Mouse (Mus musculus): ENCODE results near the gene Ubfd1. TPM values are rescaled to one million over a fixed set of nuclear protein-coding genes. Genes with fewer than 3 reads are reported as not detected.

Ubfd1 gene
- 46.3 and 46.9 TPM in 2 replicates for polyA plus RNA-seq (2015; fragmentation: Nextera tagmentation; extraction: Ambion mirVana)

DNA sequence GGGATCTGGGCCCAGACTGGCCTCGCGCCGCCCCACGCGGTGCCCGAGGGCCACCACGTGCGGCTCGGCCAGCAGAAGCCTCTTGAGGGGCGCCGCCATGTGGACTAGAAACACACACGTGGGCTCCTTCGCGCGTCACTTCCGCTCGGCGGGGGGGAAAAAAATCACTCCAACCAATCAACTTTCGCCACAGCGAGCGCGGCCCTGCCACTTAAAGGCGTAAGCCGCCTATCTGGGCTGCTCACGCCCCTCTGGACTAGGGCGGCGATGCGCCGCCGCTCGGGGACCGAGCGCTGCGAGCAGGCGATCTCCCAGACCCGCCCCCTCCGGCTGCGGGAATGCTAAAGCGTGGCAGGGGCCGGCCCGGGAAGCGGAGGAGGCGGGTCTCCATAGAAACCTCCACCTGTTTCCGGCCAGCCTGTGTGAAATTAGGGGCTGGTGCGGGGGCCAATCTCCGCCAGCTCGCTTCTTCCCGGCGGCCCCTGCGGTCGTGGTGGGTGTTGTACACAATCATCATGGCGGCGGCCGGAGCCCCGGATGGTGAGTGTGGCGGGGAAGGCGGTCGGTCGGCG is at the start of gene Ubfd1, which contains the start of gene Ears2:
Gene Ubfd1, plus strand, starts transcription at position 231 of the 572 bp plus-strand sequence.
Gene Ears2, minus strand, starts transcription at position 319 of the 572 bp plus-strand sequence.
- H3K27me3 ChIP-seq (replicated peaks): no peaks in the 10 kb centered on the region
- WGBS: under 1% methylated on average over 58 of the region's 60 CpGs
- H3K4me3 ChIP-seq: peak within 1 kb of the TSS; percentile 81

DNA sequence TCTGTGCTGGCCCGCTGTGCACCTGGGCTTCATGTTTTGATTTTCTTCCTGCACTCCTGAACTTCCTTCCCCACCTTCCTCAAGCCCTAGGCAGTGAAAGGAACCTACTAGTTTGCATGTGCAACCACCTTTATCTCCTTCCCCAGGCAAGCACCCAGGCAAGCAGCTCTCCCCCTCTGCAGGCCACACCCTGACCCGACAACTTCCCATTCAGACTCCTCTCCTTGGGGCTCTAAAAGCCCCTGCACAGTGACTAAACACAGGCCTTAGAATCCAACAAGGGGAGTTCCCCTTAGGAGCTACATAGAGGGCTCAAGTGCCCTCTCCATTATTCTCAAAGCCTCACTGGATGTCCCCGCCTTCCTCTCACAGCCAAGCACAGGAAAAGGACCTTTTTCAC is 48.7 kb upstream of the Ubfd1 start:
- Histone ChIP-seq H3K36me3 (peaks cover 6% of the 10 kb centered on the region), H3K27me3 (replicated peaks) (no peaks in the 10 kb centered on the region), H3K4me1 (peaks cover 58% of the 10 kb centered on the region), H3K4me3 (peak overlapping the region; percentile 87), H3K27ac (replicated peaks) (peak overlapping the region; percentile 48), H3K9me3 (no peaks in the 10 kb centered on the region), H3K9ac (peak overlapping the region; percentile 45), H3K4me2 (peak overlapping the region; percentile 93)
- ATAC-seq (ENCODE audit: extremely low read depth, insufficient number of reproducible peaks, low FRiP score, low TSS enrichment): no peak
- 49% methylated on average over 3 of the region's 3 CpGs for WGBS

More for the DNA sequence above, at the start of gene Ubfd1, which contains the start of gene Ears2:
- peak; percentile 97 for ATAC-seq (ENCODE audit: extremely low read depth, insufficient number of reproducible peaks, low FRiP score, low TSS enrichment)
- H3K36me3 ChIP-seq: peaks cover 44% of the 10 kb centered on the region
- H3K4me1 ChIP-seq: peaks cover 38% of the 10 kb centered on the region
- no peaks in the 10 kb centered on the region for H3K9me3 ChIP-seq
- peak within 1 kb of the TSS; percentile 97 for H3K27ac ChIP-seq (replicated peaks)
- H3K4me2 ChIP-seq: peak within 1 kb of the TSS; percentile 90
- H3K9ac ChIP-seq: peak within 1 kb of the TSS; percentile 94

DNA sequence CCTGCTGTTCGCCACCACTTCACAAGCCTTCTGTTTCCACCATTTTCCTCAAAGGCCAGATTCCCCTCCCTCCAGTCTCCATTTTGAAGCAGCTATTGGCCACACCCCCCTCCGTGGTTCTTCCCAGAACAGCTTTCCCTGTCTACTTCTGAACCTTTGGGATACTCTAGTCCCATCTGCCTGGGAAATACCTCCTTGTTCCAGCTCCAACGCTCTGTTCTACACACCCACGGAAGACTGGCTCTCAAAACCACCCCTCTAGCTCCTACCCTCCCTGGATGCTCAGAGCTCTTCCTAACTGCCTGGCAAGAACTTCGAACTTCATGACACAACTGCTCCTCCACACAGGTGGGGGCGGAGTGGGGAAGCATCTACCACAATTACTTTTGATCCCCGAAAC is 48.0 kb upstream of the Ubfd1 start:
- H3K4me1 ChIP-seq: peaks cover 56% of the 10 kb centered on the region

DNA sequence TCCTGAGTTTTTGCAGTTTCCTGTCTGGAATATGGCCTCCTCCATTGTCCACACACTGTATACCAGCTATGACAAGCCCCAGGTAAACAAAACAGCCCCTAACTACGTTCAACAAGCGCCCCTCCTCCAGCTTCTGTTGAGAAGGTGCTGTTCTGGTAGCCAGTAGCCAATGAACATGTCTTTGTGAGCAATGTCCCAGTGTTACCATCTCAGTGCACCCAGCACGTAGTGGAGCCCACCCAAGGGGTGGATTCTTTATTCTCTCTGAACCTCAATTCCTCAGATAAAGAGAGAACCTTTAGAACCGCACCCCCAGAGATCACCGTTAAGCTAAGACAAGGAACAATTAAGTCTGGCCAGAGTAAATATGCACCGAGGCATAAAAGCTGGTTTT is 46.7 kb upstream of the Ubfd1 start:
- Histone ChIP-seq H3K27ac (replicated peaks) (peak overlapping the region; percentile 92), H3K4me1 (peaks cover 45% of the 10 kb centered on the region), H3K9me3 (no peaks in the 10 kb centered on the region), H3K27me3 (replicated peaks) (no peaks in the 10 kb centered on the region), H3K9ac (peak overlapping the region; percentile 93), H3K4me3 (peak overlapping the region; percentile 87), H3K4me2 (peak overlapping the region; percentile 93), H3K36me3 (peaks cover 6% of the 10 kb centered on the region)
- 2% methylated on average over 6 of the region's 6 CpGs for WGBS
- ATAC-seq (ENCODE audit: extremely low read depth, insufficient number of reproducible peaks, low FRiP score, low TSS enrichment): no peak

More for the DNA sequence above, 48.0 kb upstream of the Ubfd1 start:
- H3K36me3 ChIP-seq: peaks cover 6% of the 10 kb centered on the region
- peak overlapping the region; percentile 93 for H3K4me2 ChIP-seq
- H3K27me3 ChIP-seq (replicated peaks): no peaks in the 10 kb centered on the region
- ATAC-seq (ENCODE audit: extremely low read depth, insufficient number of reproducible peaks, low FRiP score, low TSS enrichment): no peak
- H3K9ac ChIP-seq: peak overlapping the region; percentile 93
- no peak overlapping the region for H3K27ac ChIP-seq (replicated peaks)
- H3K9me3 ChIP-seq: no peaks in the 10 kb centered on the region
- WGBS: 82% methylated on average over 7 of the region's 7 CpGs
- peak overlapping the region; percentile 87 for H3K4me3 ChIP-seq

DNA sequence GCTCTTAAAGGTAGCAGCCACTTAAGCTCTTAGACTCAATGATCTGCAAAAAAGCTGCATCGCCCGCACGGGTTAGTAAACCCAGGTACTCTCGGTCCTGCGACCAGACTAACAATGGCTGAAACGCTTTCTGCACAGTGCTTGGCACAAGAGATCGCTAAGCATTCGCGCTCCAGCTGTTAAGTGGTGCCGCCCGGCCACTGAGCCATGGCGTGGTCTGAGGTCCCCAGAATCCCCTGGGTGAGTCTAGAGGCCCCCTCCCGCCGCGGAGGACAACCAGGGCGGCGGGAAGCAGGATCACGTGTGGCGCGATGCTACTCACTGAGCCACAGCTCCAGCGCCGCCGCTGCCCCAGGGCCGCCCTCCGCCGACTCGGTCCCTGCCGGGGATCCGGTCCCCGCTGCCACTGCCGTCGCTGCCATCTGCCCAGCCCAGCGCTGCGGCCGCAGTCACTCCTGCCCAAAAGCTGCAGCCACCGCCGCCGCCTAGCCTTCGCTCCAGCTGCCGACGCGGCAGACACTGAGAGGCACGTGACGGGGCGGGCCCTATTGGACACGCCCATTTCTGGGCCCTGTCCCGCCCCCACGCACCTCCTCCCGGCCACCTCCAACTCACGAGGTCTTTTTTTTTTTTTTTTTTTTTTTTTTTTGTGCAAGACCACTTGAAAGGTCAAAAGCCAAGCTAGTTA is 46.2 kb upstream of the Ubfd1 start, which contains the start of gene Gga2:
Gene Gga2, minus strand, starts transcription at position 556 of the 688 bp plus-strand sequence.
- Histone ChIP-seq H3K4me1 (peaks cover 40% of the 10 kb centered on the region), H3K27ac (replicated peaks) (peak within 1 kb of the TSS; percentile 92), H3K4me3 (peak within 1 kb of the TSS; percentile 87), H3K9me3 (no peaks in the 10 kb centered on the region), H3K36me3 (peaks cover 6% of the 10 kb centered on the region), H3K9ac (peak within 1 kb of the TSS; percentile 93), H3K4me2 (peak within 1 kb of the TSS; percentile 93), H3K27me3 (replicated peaks) (no peaks in the 10 kb centered on the region)
- under 1% methylated on average over 50 of the region's 50 CpGs for WGBS
- ATAC-seq (ENCODE audit: extremely low read depth, insufficient number of reproducible peaks, low FRiP score, low TSS enrichment): peak; percentile 89

DNA sequence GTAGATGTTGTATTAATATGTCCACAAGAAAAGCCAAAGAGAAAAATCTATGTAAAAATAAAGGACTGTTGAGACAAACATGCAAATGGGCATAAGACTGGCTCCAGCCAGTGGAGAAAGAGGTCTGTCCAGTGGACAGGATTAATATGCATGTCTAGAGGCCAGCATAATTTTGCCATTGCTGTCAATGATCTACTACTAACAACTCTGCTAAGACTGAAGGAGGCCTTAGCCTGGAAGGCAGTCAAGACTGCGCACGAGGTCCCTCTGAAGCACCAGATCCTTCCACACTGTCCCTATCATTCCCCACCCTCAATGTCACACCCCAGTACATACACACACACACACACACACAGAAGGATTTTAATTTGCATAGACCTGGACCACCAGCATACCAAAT is 44.8 kb upstream of the Ubfd1 start:
- Histone ChIP-seq H3K9me3 (no peaks in the 10 kb centered on the region), H3K4me1 (peaks cover 32% of the 10 kb centered on the region), H3K9ac (no peak overlapping the region), H3K4me3 (no peak overlapping the region), H3K27me3 (replicated peaks) (no peaks in the 10 kb centered on the region), H3K4me2 (no peak overlapping the region), H3K27ac (replicated peaks) (no peak overlapping the region), H3K36me3 (peaks cover 6% of the 10 kb centered on the region)
- no peak for ATAC-seq (ENCODE audit: extremely low read depth, insufficient number of reproducible peaks, low FRiP score, low TSS enrichment)
- WGBS: 87% methylated on average over 2 of the region's 2 CpGs

DNA sequence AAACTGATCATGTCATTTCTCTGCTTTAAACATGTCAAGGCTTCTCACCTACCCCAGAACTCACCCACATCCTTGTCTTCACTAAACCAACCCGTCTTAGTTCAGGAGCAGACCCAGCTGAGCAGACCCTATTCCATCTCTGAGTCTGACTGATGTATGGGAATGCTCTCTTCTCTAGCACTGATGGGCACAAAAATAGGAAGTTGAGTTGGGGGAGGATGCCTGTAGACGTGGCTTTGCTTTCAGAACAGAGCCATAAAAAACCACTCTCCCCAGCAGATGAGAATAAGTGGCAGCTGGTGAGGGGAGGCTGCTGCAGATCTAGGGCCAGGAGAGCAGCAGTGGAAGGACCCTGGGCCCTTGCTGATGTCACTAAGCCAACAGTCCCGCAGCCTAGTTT is 33.6 kb upstream of the Ubfd1 start:
- Histone ChIP-seq H3K9me3 (no peaks in the 10 kb centered on the region), H3K4me1 (no peaks in the 10 kb centered on the region), H3K9ac (no peak overlapping the region; the same call in 1 of the 2 replicates), H3K27me3 (replicated peaks) (no peaks in the 10 kb centered on the region), H3K4me2 (no peak overlapping the region), H3K4me3 (no peak overlapping the region), H3K36me3 (peaks cover 13% of the 10 kb centered on the region), H3K27ac (replicated peaks) (no peak overlapping the region)
- no peak for ATAC-seq (ENCODE audit: extremely low read depth, insufficient number of reproducible peaks, low FRiP score, low TSS enrichment)
- WGBS: 54% methylated on average over 3 of the region's 3 CpGs

DNA sequence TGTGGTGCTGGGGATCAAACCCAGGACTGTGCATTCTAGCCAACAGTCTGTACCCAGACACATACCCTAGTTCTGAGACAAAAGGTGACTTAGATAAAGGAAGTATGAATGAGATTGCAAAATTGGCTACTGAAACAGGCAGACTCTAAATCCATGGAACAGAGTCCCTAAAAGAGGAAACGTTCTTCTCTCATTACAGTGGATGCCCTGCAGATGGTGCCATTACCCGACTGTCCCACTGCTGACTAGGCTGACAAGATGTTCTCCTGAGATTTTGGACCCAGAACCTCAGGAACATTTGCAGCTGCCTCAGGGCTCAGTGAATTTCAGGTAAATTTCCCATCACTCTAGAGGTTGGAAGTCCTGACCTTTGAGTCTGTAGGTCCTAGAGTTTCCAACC is 32.6 kb upstream of the Ubfd1 start:
- no peak for ATAC-seq (ENCODE audit: extremely low read depth, insufficient number of reproducible peaks, low FRiP score, low TSS enrichment)
- no peak overlapping the region for H3K27ac ChIP-seq (replicated peaks)
- H3K9ac ChIP-seq: no peak overlapping the region
- H3K27me3 ChIP-seq (replicated peaks): no peaks in the 10 kb centered on the region
- 30% methylated on average over 2 of the region's 2 CpGs for WGBS
- H3K4me1 ChIP-seq: no peaks in the 10 kb centered on the region
- peaks cover 23% of the 10 kb centered on the region for H3K36me3 ChIP-seq
- H3K4me2 ChIP-seq: no peak overlapping the region
- H3K4me3 ChIP-seq: no peak overlapping the region
- H3K9me3 ChIP-seq: no peaks in the 10 kb centered on the region

DNA sequence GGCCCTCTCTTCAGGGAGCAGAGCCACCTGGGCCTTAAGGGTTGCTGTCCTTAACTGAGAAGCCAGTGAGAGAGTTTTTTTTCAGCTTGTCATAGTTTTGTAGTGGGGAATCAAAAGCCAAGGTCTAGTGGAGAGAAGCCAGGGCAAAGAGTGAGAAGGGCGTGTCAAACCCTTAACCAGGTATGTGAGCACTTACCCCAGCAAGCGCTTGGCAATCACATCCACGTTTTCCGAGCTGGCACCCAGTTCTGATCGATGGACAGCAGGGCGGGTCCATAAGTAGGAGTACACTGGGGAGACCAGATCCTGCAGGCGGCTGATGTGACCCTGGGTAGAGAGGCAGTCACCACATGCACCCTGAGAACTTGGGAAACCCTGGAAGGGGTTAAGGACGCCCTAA is 22.9 kb upstream of the Ubfd1 start:
- peaks cover 65% of the 10 kb centered on the region for H3K36me3 ChIP-seq
- peak overlapping the region; percentile 98 for H3K27ac ChIP-seq (replicated peaks)
- peak overlapping the region; percentile 63 for H3K4me2 ChIP-seq
- no peaks in the 10 kb centered on the region for H3K9me3 ChIP-seq
- 0 out of 2 replicates have a peak overlapping the region, but pooled peaks have one; percentile 13 for H3K4me3 ChIP-seq
- H3K9ac ChIP-seq: peak overlapping the region; percentile 29
- WGBS: 73% methylated on average over 8 of the region's 8 CpGs
- peaks cover 69% of the 10 kb centered on the region for H3K4me1 ChIP-seq
- no peak for ATAC-seq (ENCODE audit: extremely low read depth, insufficient number of reproducible peaks, low FRiP score, low TSS enrichment)
- H3K27me3 ChIP-seq (replicated peaks): no peaks in the 10 kb centered on the region

DNA sequence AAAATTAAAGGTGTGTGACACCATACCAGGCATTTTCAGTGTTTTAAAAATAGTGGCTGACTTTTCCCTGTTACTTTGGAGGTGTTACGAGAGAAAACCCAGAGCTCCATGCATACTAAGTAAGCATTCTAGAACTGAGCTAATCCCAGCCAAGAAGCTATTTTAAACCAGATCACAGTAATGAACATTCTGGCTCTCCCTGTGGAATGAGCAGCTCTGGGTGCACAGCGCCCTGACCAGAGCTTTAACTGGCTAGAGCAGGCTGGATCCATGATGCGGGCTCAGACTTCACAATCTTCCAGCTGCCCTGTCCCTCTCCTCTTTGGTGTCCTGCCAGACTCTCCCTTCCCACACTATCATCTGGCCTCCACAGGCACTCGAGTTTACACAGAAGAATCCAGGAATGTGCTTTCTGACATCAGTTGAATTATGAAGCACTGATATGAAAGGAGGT is 21.8 kb upstream of the Ubfd1 start:
- H3K4me2 ChIP-seq: peak overlapping the region; percentile 63
- H3K9me3 ChIP-seq: no peaks in the 10 kb centered on the region
- H3K4me1 ChIP-seq: peaks cover 72% of the 10 kb centered on the region
- peak overlapping the region; percentile 78 for H3K9ac ChIP-seq
- peaks cover 54% of the 10 kb centered on the region for H3K36me3 ChIP-seq
- peak; percentile 70; the same call in 1 of the 2 replicates for ATAC-seq (ENCODE audit: extremely low read depth, insufficient number of reproducible peaks, low FRiP score, low TSS enrichment)
- 17% methylated on average over 4 of the region's 4 CpGs for WGBS
- no peaks in the 10 kb centered on the region for H3K27me3 ChIP-seq (replicated peaks)
- peak overlapping the region; percentile 98 for H3K27ac ChIP-seq (replicated peaks)
- peak overlapping the region; percentile 35 for H3K4me3 ChIP-seq

DNA sequence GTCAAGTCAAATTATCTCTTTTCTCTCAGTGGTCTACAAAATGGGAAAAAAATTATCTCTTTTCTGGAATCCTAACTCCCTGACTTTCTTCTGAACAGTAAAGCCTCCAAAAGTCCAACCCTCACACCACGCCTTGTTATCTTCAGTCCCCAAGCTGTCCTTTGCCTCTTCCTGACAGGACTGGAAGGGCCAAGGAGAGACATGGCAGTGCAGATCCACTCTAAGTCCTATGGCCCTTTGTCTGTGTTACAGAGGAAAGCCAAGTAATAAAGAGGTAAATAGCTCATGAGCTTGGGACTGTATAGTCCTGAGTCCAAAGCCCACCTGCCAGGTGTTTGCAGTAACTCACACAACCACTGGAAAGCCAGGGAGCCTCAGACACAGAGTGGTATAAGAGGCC is 21.3 kb upstream of the Ubfd1 start:
- H3K27ac ChIP-seq (replicated peaks): peak overlapping the region; percentile 98
- no peaks in the 10 kb centered on the region for H3K9me3 ChIP-seq
- WGBS: 11% methylated on average over 1 of the region's 1 CpGs
- H3K9ac ChIP-seq: peak overlapping the region; percentile 78
- no peaks in the 10 kb centered on the region for H3K27me3 ChIP-seq (replicated peaks)
- H3K4me3 ChIP-seq: peak overlapping the region; percentile 35
- ATAC-seq (ENCODE audit: extremely low read depth, insufficient number of reproducible peaks, low FRiP score, low TSS enrichment): no peak
- peak overlapping the region; percentile 63 for H3K4me2 ChIP-seq
- peaks cover 72% of the 10 kb centered on the region for H3K4me1 ChIP-seq
- peaks cover 53% of the 10 kb centered on the region for H3K36me3 ChIP-seq

Measured in heart, embryonic 13.5 days (tissue).